9 mouse cellular contexts compared by ENCODE assay signal in the genomic region with DNA sequence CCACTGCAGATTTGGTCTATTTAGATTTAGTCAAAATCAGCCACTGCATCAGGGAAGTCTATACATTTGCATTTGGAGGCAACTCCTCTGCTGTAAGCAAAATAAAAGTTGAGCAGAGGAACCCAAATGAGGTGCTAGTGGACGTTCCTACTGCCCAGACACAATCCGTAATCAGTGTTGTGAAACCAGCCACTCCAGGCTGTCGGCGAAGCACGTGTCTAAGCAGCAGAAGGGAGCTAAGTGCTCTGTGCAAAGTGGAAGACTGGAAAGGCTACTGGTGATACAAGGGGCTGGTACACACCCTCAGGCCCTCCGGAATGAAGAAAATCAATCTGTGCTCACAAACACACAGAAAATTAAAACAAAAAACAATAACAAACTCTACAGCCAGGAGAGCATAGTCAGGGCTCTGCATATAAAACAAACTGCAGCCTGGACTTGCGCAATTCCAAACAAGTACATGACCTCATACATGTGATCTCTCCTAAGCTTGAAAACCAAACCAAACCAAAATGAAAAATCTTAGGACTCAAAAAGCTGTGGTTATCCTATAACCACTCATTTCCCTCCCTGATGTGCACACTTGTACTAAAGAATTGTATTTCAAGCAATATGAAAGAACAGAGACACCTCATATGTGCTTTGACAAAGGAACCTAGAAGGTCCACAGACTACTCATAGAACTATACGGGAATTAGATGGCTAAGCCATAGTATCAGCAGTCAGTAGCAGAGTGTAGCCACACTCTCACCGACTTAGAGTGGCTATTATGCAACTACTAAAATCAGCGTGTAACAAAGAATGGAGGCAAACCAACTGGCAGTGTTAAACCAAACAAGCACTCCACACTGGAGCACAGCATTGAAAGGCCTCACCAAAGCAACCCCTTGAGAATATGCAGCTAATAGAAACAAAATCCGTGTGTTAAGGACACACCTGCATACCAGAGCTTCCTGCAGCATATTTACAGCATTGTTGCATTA.
DNase-seq lines count a peak whose midpoint lies in the region; ATAC-seq and TF ChIP-seq lines count a peak whose summit lies in the region.
"Had no signal": no experiment of that assay in that cellular context is flagged by ENCODE, and none has a peak within 500 bp of the region (broad histone marks: within the 10 kb centered on the region; RNA-seq: fewer than 3 reads in every experiment).

No protein-coding gene starts in this region.

- 62% methylated on average over 11 of the region's 11 CpGs for WGBS in heart, adult 2 months
- 53% methylated on average over 11 of the region's 11 CpGs for WGBS in heart, embryonic 12.5 days
- WGBS in liver, embryonic 13.5 days (ENCODE audit: insufficient replicate concordance): 58% methylated on average over 11 of the region's 11 CpGs

- no peak for TF ChIP-seq POLR2A in heart, adult 2 months (IDR thresholded peaks at IDR 0.05; ENCODE audit: insufficient read depth, low read depth, low read length)

- H3K79me2 ChIP-seq in heart, adult 2 months (replicated peaks; ENCODE audit: control insufficient read depth, insufficient read depth, low read length): no peaks in the 10 kb centered on the region

- no peak overlapping the region for H3K4me2 ChIP-seq in heart, embryonic 12.5 days
- H3K4me2 ChIP-seq in liver, embryonic 13.5 days: no peak overlapping the region

- intact Hi-C loops in heart, adult 2 months (cut with DNase I): loop anchor here (5.0 kb wide), 1 partner anchor 54 kb away; no protein-coding TSS in a partner anchor
- intact Hi-C loops in left cerebral cortex, postnatal 14 days (cut with DNase I): no loop called here

- no peaks in the 10 kb centered on the region for H3K9me3 ChIP-seq in heart, embryonic 12.5 days (replicated peaks)
- H3K9me3 ChIP-seq in liver, embryonic 13.5 days (replicated peaks): no peaks in the 10 kb centered on the region

- no peak overlapping the region for H3K9ac ChIP-seq in heart, adult 2 months (ENCODE audit: low read depth, low read length)
- H3K9ac ChIP-seq in heart, embryonic 12.5 days: no peak overlapping the region
- H3K9ac ChIP-seq in liver, embryonic 13.5 days: no peak overlapping the region

- H3K27me3 ChIP-seq in heart, adult 2 months (ENCODE audit: control insufficient read depth, insufficient read depth, low read length): no peaks in the 10 kb centered on the region
- H3K27me3 ChIP-seq in heart, embryonic 12.5 days (replicated peaks): no peaks in the 10 kb centered on the region
- H3K27me3 ChIP-seq in liver, embryonic 13.5 days: no peaks in the 10 kb centered on the region

- H3K36me3 ChIP-seq in heart, adult 2 months (ENCODE audit: control insufficient read depth, insufficient read depth, low read length): peaks cover 2% of the 10 kb centered on the region; the same call in 1 of the 2 replicates
- H3K36me3 ChIP-seq in heart, embryonic 12.5 days: no peaks in the 10 kb centered on the region
- no peaks in the 10 kb centered on the region for H3K36me3 ChIP-seq in liver, embryonic 13.5 days

- TF ChIP-seq CTCF in heart, adult 2 months (IDR thresholded peaks at IDR 0.05): no peak

- no peak overlapping the region for H3K27ac ChIP-seq in heart, adult 2 months
- no peak overlapping the region for H3K27ac ChIP-seq in heart, embryonic 12.5 days (ENCODE audit: poor library complexity, severe bottlenecking)
- H3K27ac ChIP-seq in liver, embryonic 13.5 days: no peak overlapping the region; the same call in 1 of the 2 replicates

- no peaks in the 10 kb centered on the region; the same call in 1 of the 2 replicates for H3K4me1 ChIP-seq in heart, adult 2 months (ENCODE audit: control insufficient read depth, insufficient read depth, low read length)
- peaks cover 10% of the 10 kb centered on the region for H3K4me1 ChIP-seq in heart, embryonic 12.5 days (replicated peaks)
- 0 out of 2 replicates have a peak, but pooled peaks cover 6% of the 10 kb centered on the region for H3K4me1 ChIP-seq in liver, embryonic 13.5 days (replicated peaks)

- TF ChIP-seq EP300 in heart, adult 2 months (IDR thresholded peaks at IDR 0.05; ENCODE audit: insufficient read depth, low read depth, low read length): peak; percentile 61; the same call in 1 of the 2 replicates

- ATAC-seq in heart, embryonic 12.5 days (ENCODE audit: insufficient number of reproducible peaks, low FRiP score): no peak
- ATAC-seq in granulocyte monocyte progenitor cell, adult 5-6 weeks (replicated peaks; ENCODE audit: poor library complexity, severe bottlenecking): peak; percentile 55
- ATAC-seq in liver, embryonic 13.5 days (ENCODE audit: low read depth): peak; percentile 59

- H3K4me3 ChIP-seq in heart, adult 2 months: no peak overlapping the region
- no peak overlapping the region for H3K4me3 ChIP-seq in heart, embryonic 12.5 days
- no peak overlapping the region for H3K4me3 ChIP-seq in liver, embryonic 13.5 days (replicated peaks)

- peak in 1 of 2 experiments; percentile 55 for DNase-seq in heart, adult 2 months
- DNase-seq in liver, embryonic 13.5 days: no peak
- peak; percentile 86 for DNase-seq in lung, postnatal 36 days
- DNase-seq in left cerebral cortex, postnatal 14 days (ENCODE audit: low spot score in 2 of 2): no peak
- no peak for DNase-seq in layer of hippocampus, adult 18-20 months (ENCODE audit: low spot score in 2 of 2)
- DNase-seq in gastrocnemius, postnatal 25 days: no peak
- DNase-seq: cerebellum, postnatal 25 days had no signal
